Mouse (Mus musculus) heart, adult 2 months (tissue): ENCODE data around the gene Slc46a2. TPM values are rescaled to one million over a fixed set of nuclear protein-coding genes. Genes with fewer than 3 reads are reported as not detected.

Experiments used
- DNase-seq, 2 experiments: peaks; one replicate each; pipeline ENCODE4 v3.0.0; 2021
- H3K27ac ChIP-seq: fragments of 200-600 bp; 2 replicates; pipeline ENCODE4 v1.8.1; 2022
- H3K27me3 ChIP-seq: fragments of 200-500 bp; 2 replicates; pipeline ENCODE4 v1.6.1; 2012; ENCODE audit warnings: mild to moderate bottlenecking, low read length, inconsistent platforms, mixed read lengths; ENCODE audit not compliant: control insufficient read depth, insufficient read depth
- H3K36me3 ChIP-seq: fragments of 200-500 bp; 2 replicates; pipeline ENCODE4 v1.6.1; 2012; ENCODE audit warnings: low read length, inconsistent platforms; ENCODE audit not compliant: control insufficient read depth, insufficient read depth
- H3K4me1 ChIP-seq: fragments of 200-500 bp; 2 replicates; pipeline ENCODE4 v1.6.1; 2011; ENCODE audit warnings: low read length; ENCODE audit not compliant: control insufficient read depth, insufficient read depth
- H3K4me3 ChIP-seq: fragments of 200-600 bp; 2 replicates; pipeline ENCODE4 v1.8.1; 2022
- H3K79me2 ChIP-seq: fragments of 200-500 bp; replicated peaks from 2 replicates; pipeline ENCODE4 v1.6.1; 2012; ENCODE audit warnings: mild to moderate bottlenecking, inconsistent platforms, low read length, moderate library complexity, mixed read lengths; ENCODE audit not compliant: control insufficient read depth, insufficient read depth
- H3K9ac ChIP-seq: fragments of 200-500 bp; 2 replicates; pipeline ENCODE4 v1.6.1; 2012; ENCODE audit warnings: low read depth, mild to moderate bottlenecking, control low read depth, inconsistent platforms, low read length, mixed read lengths
- CTCF ChIP-seq: fragments of 200-600 bp; IDR thresholded peaks from 2 replicates; pipeline ENCODE4 v1.8.1; 2022; ENCODE audit warnings: antibody characterized with exemption, mild to moderate bottlenecking, moderate library complexity
- EP300 ChIP-seq: fragments of 200-500 bp; IDR thresholded peaks from 2 replicates; pipeline ENCODE4 v1.6.1; 2011; ENCODE audit warnings: low read depth, low read length, control low read depth; ENCODE audit not compliant: insufficient read depth
- POLR2A ChIP-seq: fragments of 200-500 bp; IDR thresholded peaks from 2 replicates; pipeline ENCODE4 v1.6.1; 2011; ENCODE audit warnings: mild to moderate bottlenecking, low read depth, low read length, control low read depth; ENCODE audit not compliant: insufficient read depth
- WGBS: fragments of 180-500 bp; shearing (Covaris S2); methylation state at CpG from one replicate; pipeline ENCODE4 v1.1.7; 2018; 5-methylcytosine and 5-hydroxymethylcytosine counted together
- intact Hi-C: fragments of 180-260 bp; cut with DNase I; formaldehyde crosslinking; loops from one replicate; pipeline ENCODE4 v1.15.1; 2025
- polyA plus RNA-seq: library from polyadenylated mRNA; depleted of rRNA; stranded (reverse); fragments of >200 nt; gene quantifications from 2 replicates; pipeline ENCODE4 v1.2.3, GENCODE M21; 2012
- total RNA-seq, 2 experiments: library from RNA; stranded (reverse); gene quantifications; 2 replicates each; pipeline ENCODE4 v1.2.3; 2021

The Slc46a2 gene
- total and polyA plus RNA-seq, 3 experiments = 0.08 to 0.78 (median 0.50) TPM

DNA sequence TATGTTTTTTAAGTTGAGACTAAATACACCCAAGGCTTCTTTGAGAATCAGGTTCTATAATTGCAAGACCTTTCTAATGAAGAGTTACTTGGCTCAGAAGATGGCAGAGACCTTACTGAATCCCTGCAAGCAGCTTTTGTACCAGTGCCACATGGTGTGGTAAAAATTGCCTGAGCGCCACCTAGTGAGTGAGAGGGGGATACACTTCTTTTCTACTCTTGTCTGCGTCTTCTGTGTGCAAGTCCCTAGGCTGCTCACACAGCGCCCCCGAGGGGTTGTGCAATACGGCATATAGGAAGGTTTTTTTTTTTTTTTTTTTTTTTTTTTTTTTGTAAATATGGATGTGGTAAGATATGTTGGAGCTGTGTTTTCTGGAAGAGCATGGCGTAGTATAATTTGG is 13.5 kb upstream of the Slc46a2 start:
- Histone ChIP-seq H3K27me3 (no peaks in the 10 kb centered on the region), H3K27ac (no peak overlapping the region), H3K36me3 (no peaks in the 10 kb centered on the region), H3K4me1 (no peaks in the 10 kb centered on the region), H3K79me2 (no peaks in the 10 kb centered on the region), H3K4me3 (no peak overlapping the region), H3K9ac (no peak overlapping the region)
- 14% methylated on average over 6 of the region's 6 CpGs for WGBS
- DNase-seq = peak; percentile 55 to 74
- TF ChIP-seq EP300 = peak; percentile 45; the same call in 1 of the 2 replicates
- peak; percentile 78 for TF ChIP-seq CTCF
- no peak for TF ChIP-seq POLR2A
- intact Hi-C loops = loop anchor here (5.0 kb wide), 1 partner anchor 56 kb away; no protein-coding TSS in a partner anchor

DNA sequence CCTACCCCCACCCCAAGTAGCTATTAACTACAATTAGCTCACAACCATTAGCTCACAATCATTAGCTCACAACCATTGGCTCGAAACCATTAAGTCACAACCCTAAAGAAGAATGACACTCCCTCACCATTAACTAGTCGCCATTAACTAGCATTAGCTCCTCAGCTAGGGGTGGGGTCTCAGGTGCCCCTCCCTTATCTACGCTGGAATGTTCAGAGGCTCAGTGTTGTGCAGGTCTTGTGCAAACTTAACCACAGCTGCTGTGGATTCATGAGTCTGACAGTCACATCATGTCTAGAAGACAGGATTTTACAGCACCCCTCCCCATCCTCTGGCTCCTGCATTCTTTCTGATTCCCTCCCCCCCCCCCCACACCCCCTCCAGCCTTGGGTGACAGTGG is 12.8 kb upstream of the Slc46a2 start:
- Histone ChIP-seq H3K4me3 (no peak overlapping the region), H3K36me3 (no peaks in the 10 kb centered on the region), H3K4me1 (no peaks in the 10 kb centered on the region), H3K79me2 (no peaks in the 10 kb centered on the region), H3K27ac (no peak overlapping the region), H3K27me3 (no peaks in the 10 kb centered on the region), H3K9ac (no peak overlapping the region)
- no peak for DNase-seq
- 88% methylated on average over 3 of the region's 3 CpGs for WGBS
- TF ChIP-seq EP300 (no peak), POLR2A (no peak), CTCF (no peak)
- intact Hi-C loops = loop anchor here (5.0 kb wide), 1 partner anchor 55 kb away; no protein-coding TSS in a partner anchor

DNA sequence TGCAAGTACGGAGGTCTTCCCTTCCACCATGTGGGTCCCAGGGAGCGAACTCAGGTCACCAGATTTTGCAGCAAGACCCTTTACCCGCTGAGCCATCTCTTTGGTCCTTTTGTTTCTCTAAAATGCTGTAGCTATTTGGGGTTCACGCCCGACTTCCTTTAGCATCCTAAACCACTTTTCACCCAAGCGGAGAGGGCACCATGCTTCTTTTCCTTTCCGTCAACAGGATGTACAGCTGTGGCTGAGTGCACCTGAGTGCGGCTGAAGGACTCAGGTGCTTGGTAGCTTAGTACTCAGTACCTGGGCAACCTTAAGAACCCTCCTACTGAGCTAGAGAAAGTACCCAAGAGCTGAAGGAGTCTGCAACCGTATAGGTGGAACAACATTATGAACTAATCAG is 10.2 kb upstream of the Slc46a2 start:
- intact Hi-C loops = loop anchor here (5.0 kb wide), 1 partner anchor 53 kb away; no protein-coding TSS in a partner anchor
- no peak overlapping the region for H3K4me3 ChIP-seq
- no peak for TF ChIP-seq POLR2A
- no peak for TF ChIP-seq EP300
- TF ChIP-seq CTCF = no peak
- no peaks in the 10 kb centered on the region for H3K79me2 ChIP-seq
- no peaks in the 10 kb centered on the region for H3K36me3 ChIP-seq
- 86% methylated on average over 9 of the region's 9 CpGs for WGBS
- no peaks in the 10 kb centered on the region; the same call in 1 of the 2 replicates for H3K4me1 ChIP-seq
- no peak overlapping the region for H3K27ac ChIP-seq
- no peaks in the 10 kb centered on the region for H3K27me3 ChIP-seq
- DNase-seq = no peak
- no peak overlapping the region for H3K9ac ChIP-seq

DNA sequence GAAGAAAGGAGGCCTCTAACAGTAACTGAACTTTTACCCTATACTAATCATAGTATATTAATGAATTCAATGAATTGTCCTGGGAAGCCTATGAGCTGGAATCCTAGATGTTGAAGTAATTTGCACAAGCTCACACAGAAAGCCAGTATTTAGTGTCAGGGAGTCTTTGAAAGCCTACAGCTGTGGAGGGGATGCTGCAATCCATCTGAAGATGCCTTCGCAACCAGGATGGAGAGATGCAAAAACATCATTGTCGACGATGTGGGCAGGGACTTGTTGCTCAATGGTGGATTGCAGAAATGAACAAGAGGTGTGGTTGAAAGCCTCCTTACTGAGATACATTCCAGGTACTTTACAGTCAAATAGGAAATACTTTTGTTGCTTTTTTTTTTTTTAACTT is 3.1 kb upstream of the Slc46a2 start:
- Histone ChIP-seq H3K4me1 (no peaks in the 10 kb centered on the region; the same call in 1 of the 2 replicates), H3K79me2 (no peaks in the 10 kb centered on the region), H3K36me3 (no peaks in the 10 kb centered on the region), H3K4me3 (no peak overlapping the region), H3K9ac (no peak overlapping the region), H3K27ac (no peak overlapping the region), H3K27me3 (no peaks in the 10 kb centered on the region)
- no peak for DNase-seq
- TF ChIP-seq POLR2A (no peak), CTCF (no peak), EP300 (no peak)
- WGBS = 92% methylated on average over 3 of the region's 3 CpGs
- intact Hi-C loops = no loop called here

DNA sequence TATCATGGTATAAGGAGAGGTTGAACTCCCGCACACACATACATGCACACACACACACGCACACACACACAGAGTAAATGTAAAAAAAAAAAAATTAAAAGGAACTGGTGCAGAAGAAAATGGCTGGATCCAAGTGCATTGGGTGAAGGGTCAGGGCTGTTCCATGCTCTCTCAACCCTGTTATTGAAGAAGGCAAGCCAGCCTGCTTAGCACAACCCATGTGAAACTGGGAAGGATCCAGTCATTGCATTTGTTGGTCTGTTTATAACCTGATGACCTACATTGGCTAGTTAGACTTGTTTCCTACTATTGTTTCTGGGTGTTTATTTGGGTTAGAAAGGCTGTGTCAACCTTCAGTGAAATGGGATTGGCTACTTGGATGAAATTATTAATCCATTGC is 6.1 kb downstream of the Slc46a2 start:
- H3K4me3 ChIP-seq = no peak overlapping the region
- no peak overlapping the region for H3K27ac ChIP-seq
- no peak for DNase-seq
- H3K79me2 ChIP-seq = no peaks in the 10 kb centered on the region
- TF ChIP-seq CTCF = no peak
- TF ChIP-seq EP300 = no peak
- no peak for TF ChIP-seq POLR2A
- 96% methylated on average over 2 of the region's 2 CpGs for WGBS
- no peaks in the 10 kb centered on the region for H3K36me3 ChIP-seq
- H3K27me3 ChIP-seq = no peaks in the 10 kb centered on the region
- no peak overlapping the region for H3K9ac ChIP-seq
- H3K4me1 ChIP-seq = no peaks in the 10 kb centered on the region
- intact Hi-C loops = no loop called here

DNA sequence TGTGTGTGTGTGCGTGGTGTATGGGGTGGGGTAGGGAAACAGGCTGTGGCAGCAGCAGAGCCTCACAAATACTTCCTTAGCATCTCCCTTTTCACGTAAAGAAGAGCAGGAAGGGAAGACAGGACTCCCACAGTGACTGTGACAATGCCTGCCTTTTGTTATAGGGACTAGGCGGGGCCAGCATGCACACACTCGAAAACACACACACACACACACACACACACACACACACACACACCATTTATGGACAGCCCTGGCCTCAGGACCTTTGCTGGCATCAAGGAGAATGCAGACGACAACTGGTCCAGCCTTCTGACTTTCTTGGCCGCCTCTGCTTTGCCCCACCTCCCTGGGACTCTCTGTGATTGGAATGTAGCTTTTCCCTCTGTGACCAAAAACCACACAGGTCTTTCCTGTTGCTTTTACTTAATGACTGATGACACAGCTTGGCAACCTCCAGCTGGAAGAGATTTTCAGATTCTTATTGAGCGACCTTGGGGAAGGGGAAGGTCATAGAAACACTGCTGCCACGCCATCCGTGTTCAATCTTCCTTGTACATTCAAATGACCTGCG is 7.1 kb downstream of the Slc46a2 start:
- Histone ChIP-seq H3K79me2 (no peaks in the 10 kb centered on the region), H3K27ac (no peak overlapping the region), H3K4me1 (no peaks in the 10 kb centered on the region), H3K27me3 (no peaks in the 10 kb centered on the region), H3K4me3 (no peak overlapping the region), H3K36me3 (no peaks in the 10 kb centered on the region), H3K9ac (no peak overlapping the region)
- no peak for DNase-seq
- 54% methylated on average over 10 of the region's 10 CpGs for WGBS
- TF ChIP-seq EP300 = no peak
- TF ChIP-seq POLR2A = no peak
- TF ChIP-seq CTCF = no peak
- intact Hi-C loops = no loop called here
